Mouse (Mus musculus): Measurements from ENCODE around the gene Gm19426. TPM values are rescaled to one million over a fixed set of nuclear protein-coding genes. Genes with fewer than 3 reads are reported as not detected.

Gene Gm19426
- total RNA-seq (2023) = not detected in 4 replicates

GRCm38 (mm10) chr2:84743561-84743960 is at the start of gene Gm19426:
Gene Gm19426, minus strand, starts transcription at chr2:84743655.

GRCm38 (mm10) chr2:84775241-84775640 is 31.8 kb upstream of the Gm19426 start, which contains the start of gene Serping1:
Gene Serping1, minus strand, starts transcription at chr2:84775444.

GRCm38 (mm10) chr2:84733579-84734300 is 9.7 kb downstream of the Gm19426 start, which contains the start of gene Ypel4:
Gene Ypel4, plus strand, starts transcription at chr2:84734058.

GRCm38 (mm10) chr2:84727172-84727858 is 16.1 kb downstream of the Gm19426 start, which contains the start of gene Clp1:
Gene Clp1, minus strand, starts transcription at chr2:84727350.

GRCm38 (mm10) chr2:84714811-84715561 is 28.5 kb downstream of the Gm19426 start, which contains the start of gene Zdhhc5:
Gene Zdhhc5, minus strand, starts transcription at chr2:84715180.

Other genes with a start within 250 kb of the Gm19426 start
- 2.3 to 3.5 TPM (median 2.6 TPM) in 4 replicates for gene Ctnnd1, start 92.9 kb downstream of the Gm19426 start, total RNA-seq (2023)
- gene Btbd18, start 84.6 kb downstream of the Gm19426 start, total RNA-seq (2023) = 0.18 TPM in 1 of 4 replicates, not detected in the others
- gene Selenoh, start 72.9 kb downstream of the Gm19426 start, total RNA-seq (2023) = 47.2 to 55.2 TPM (median 52.0 TPM) in 4 replicates
- gene Gm28635, start 65.6 kb downstream of the Gm19426 start, total RNA-seq (2023) = not detected in 4 replicates
- gene Med19, start 65.3 kb downstream of the Gm19426 start, total RNA-seq (2023) = 13.2 to 15.1 TPM (median 14.9 TPM) in 4 replicates
- gene Tmx2, start 64.5 kb downstream of the Gm19426 start, total RNA-seq (2023) = 35.7 to 39.7 TPM (median 37.7 TPM) in 4 replicates
- gene Zdhhc5, start 28.5 kb downstream of the Gm19426 start, total RNA-seq (2023) = 56.6 to 59.0 TPM (median 58.3 TPM) in 4 replicates
- gene Clp1, start 16.3 kb downstream of the Gm19426 start, total RNA-seq (2023) = 20.9 to 25.6 TPM (median 24.0 TPM) in 4 replicates
- gene Ypel4, start 9.6 kb downstream of the Gm19426 start, total RNA-seq (2023) = 0.94 to 0.98 TPM in 2 of 4 replicates, not detected in the others
- 0.66 to 0.81 TPM in 2 of 4 replicates, not detected in the others for gene Serping1, start 31.8 kb upstream of the Gm19426 start, total RNA-seq (2023)
- gene Ube2l6, start 55.2 kb upstream of the Gm19426 start, total RNA-seq (2023) = 9.9 to 13.9 TPM (median 12.4 TPM) in 4 replicates
- not detected in 4 replicates for gene Smtnl1, start 79.0 kb upstream of the Gm19426 start, total RNA-seq (2023)
- gene Timm10, start 83.3 kb upstream of the Gm19426 start, total RNA-seq (2023) = 15.5 to 34.2 TPM (median 20.3 TPM) in 4 replicates
- gene Slc43a1, start 95.2 kb upstream of the Gm19426 start, total RNA-seq (2023) = 5.8 to 6.3 TPM (median 5.9 TPM) in 4 replicates
- gene Rtn4rl2, start 143.1 kb upstream of the Gm19426 start, total RNA-seq (2023) = not detected in 4 replicates
- 9.0 to 14.1 TPM (median 10.9 TPM) in 4 replicates for gene Slc43a3, start 192.9 kb upstream of the Gm19426 start, total RNA-seq (2023)
- gene Prg2, start 236.8 kb upstream of the Gm19426 start, total RNA-seq (2023) = 0.98 to 2.2 TPM (median 1.6 TPM) in 4 replicates
- not detected in 4 replicates for gene Prg3, start 244.6 kb upstream of the Gm19426 start, total RNA-seq (2023)

All from B cell, adult 62 days (primary cell).